Mouse (Mus musculus): Measurements from ENCODE around the gene Colgalt1. TPM values are rescaled to one million over a fixed set of nuclear protein-coding genes. Genes with fewer than 3 reads are reported as not detected.

Colgalt1 gene
- polyA plus RNA-seq, 1 experiment, result 172 TPM

DNA sequence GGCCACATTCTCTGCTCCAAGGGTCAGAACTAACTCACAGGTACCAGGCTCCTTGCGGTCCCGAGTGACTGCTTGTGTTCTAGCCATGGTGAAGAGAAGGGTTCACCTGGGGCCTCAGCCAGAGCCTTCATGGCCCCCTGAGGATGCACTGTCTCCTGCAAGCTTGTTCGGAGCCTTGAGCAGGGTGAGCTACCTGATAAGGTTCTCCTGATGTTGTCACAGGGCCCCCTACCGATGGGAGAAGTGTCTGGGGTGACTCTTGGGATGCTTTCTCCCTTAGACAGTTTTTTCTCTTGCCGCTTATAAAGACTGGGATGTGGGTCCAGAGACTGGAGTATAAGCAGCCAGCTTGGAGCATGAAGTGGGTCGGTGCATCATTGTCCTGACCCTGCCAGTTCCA lies 14.4 kb upstream of the Colgalt1 start:
- peaks cover 7% of the 10 kb centered on the region for H3K4me1 ChIP-seq (ENCODE audit: control insufficient read depth, insufficient read depth, low read length)
- TF ChIP-seq POLR2A (IDR thresholded peaks at IDR 0.05; ENCODE audit: borderline replicate concordance, extremely low read depth, low read depth, low read length), result no peak
- no peak for TF ChIP-seq CTCF (IDR thresholded peaks at IDR 0.05; ENCODE audit: insufficient read depth, low read length)
- no peak overlapping the region for H3K4me3 ChIP-seq (replicated peaks; ENCODE audit: extremely low read depth, low read depth, low read length)
- 59% methylated on average over 6 of the region's 6 CpGs for WGBS
- no peak for DNase-seq

DNA sequence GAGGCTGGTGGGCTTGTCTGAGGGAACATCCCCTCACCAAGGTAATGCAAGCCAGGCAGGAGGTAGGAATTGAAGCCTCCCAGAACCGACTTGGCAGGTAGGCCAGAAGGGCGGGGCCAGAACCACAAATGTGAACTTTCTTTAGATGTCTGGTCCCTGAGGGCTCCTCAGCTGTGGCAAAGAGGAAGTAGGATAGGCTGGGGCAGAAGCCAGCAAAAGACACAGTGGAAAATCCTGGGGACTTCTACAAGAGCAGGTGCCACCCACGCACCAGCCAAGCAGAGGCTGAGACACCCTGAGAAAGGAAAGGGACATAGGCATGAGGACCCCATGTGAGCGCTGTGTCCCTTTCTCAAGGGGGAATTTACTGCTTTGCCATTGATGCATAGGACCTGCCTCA lies 14.0 kb upstream of the Colgalt1 start:
- TF ChIP-seq CTCF (IDR thresholded peaks at IDR 0.05; ENCODE audit: insufficient read depth, low read length) (no peak), POLR2A (IDR thresholded peaks at IDR 0.05; ENCODE audit: borderline replicate concordance, extremely low read depth, low read depth, low read length) (no peak)
- DNase-seq, result no peak
- Histone ChIP-seq H3K4me1 (ENCODE audit: control insufficient read depth, insufficient read depth, low read length) (peaks cover 7% of the 10 kb centered on the region), H3K4me3 (replicated peaks; ENCODE audit: extremely low read depth, low read depth, low read length) (no peak overlapping the region)
- 72% methylated on average over 4 of the region's 4 CpGs for WGBS

DNA sequence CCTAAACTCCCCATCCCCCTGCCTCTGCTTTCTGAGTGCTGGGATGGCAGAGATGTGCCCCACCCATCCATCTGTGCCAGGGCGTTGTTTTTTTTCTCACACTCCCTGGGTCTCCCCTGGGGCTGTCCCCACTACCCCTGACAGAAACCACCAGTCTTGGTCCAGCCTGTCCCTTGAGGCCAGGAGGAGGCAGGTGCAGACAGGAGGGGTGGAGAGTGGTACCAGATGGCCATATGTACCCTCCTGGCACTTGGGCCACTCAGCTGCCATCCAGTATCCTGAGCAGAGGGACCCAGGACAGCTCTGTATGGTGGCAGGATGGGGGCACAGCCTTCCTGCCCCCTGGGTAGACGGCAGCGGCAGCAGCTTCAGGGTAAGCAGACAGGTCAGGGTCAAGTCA lies 13.3 kb upstream of the Colgalt1 start, which contains the start of gene Fam129c:
Gene Fam129c (plus strand): TSS at position 198 of the 400 bp plus-strand sequence.
- DNase-seq, result no peak
- 82% methylated on average over 3 of the region's 3 CpGs for WGBS
- TF ChIP-seq POLR2A (IDR thresholded peaks at IDR 0.05; ENCODE audit: borderline replicate concordance, extremely low read depth, low read depth, low read length), result no peak
- no peak for TF ChIP-seq CTCF (IDR thresholded peaks at IDR 0.05; ENCODE audit: insufficient read depth, low read length)
- H3K4me1 ChIP-seq (ENCODE audit: control insufficient read depth, insufficient read depth, low read length), result peaks cover 9% of the 10 kb centered on the region
- H3K4me3 ChIP-seq (replicated peaks; ENCODE audit: extremely low read depth, low read depth, low read length), result no peak within 1 kb of the TSS

DNA sequence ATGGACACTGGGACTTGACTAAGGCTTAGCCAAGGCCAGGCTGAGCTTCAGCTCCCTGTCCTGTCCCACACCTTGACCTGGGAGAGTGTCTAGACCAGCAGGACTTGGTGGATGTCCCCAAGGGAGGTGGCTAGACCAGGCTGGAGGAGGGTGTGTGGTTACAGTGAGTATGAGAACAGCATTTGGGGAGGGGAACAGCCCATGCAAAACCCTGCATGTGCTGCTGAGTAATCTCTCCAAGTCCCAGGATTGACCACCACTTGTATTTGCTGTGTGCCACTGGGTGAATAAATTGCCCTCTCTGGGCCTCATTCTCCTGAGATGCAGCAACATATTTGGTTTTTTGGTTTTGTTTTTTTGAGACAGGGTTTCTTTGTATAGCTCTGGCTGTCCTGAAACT lies 12.4 kb upstream of the Colgalt1 start:
- no peak overlapping the region for H3K4me3 ChIP-seq (replicated peaks; ENCODE audit: extremely low read depth, low read depth, low read length)
- H3K4me1 ChIP-seq (ENCODE audit: control insufficient read depth, insufficient read depth, low read length), result peaks cover 7% of the 10 kb centered on the region; the same call in 1 of the 2 replicates
- no peak for DNase-seq
- TF ChIP-seq CTCF (IDR thresholded peaks at IDR 0.05; ENCODE audit: insufficient read depth, low read length), result no peak
- TF ChIP-seq POLR2A (IDR thresholded peaks at IDR 0.05; ENCODE audit: borderline replicate concordance, extremely low read depth, low read depth, low read length), result no peak

DNA sequence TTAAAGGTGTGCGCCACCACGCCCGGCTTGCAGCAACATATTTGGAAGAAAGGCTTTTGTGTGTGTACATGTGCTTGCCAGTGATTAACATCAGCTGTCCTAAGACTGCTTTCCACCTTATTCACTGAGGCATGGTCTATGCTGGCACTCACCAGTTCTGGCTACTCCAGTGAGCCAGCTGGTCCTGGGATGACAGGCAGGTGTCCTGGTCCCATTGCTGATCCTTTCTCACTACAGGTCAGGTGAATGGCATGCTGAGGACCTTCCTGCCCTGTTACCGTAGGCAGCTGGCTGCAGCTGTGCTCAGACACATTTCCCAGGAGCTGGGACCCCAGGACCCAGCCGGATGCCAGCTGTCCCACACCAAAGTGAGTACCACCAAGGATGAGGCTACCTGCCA lies 12.0 kb upstream of the Colgalt1 start:
- no peak for DNase-seq
- WGBS, result 96% methylated on average over 5 of the region's 5 CpGs
- Histone ChIP-seq H3K4me3 (replicated peaks; ENCODE audit: extremely low read depth, low read depth, low read length) (no peak overlapping the region), H3K4me1 (ENCODE audit: control insufficient read depth, insufficient read depth, low read length) (peaks cover 7% of the 10 kb centered on the region; the same call in 1 of the 2 replicates)
- TF ChIP-seq POLR2A (IDR thresholded peaks at IDR 0.05; ENCODE audit: borderline replicate concordance, extremely low read depth, low read depth, low read length) (no peak), CTCF (IDR thresholded peaks at IDR 0.05; ENCODE audit: insufficient read depth, low read length) (no peak)

DNA sequence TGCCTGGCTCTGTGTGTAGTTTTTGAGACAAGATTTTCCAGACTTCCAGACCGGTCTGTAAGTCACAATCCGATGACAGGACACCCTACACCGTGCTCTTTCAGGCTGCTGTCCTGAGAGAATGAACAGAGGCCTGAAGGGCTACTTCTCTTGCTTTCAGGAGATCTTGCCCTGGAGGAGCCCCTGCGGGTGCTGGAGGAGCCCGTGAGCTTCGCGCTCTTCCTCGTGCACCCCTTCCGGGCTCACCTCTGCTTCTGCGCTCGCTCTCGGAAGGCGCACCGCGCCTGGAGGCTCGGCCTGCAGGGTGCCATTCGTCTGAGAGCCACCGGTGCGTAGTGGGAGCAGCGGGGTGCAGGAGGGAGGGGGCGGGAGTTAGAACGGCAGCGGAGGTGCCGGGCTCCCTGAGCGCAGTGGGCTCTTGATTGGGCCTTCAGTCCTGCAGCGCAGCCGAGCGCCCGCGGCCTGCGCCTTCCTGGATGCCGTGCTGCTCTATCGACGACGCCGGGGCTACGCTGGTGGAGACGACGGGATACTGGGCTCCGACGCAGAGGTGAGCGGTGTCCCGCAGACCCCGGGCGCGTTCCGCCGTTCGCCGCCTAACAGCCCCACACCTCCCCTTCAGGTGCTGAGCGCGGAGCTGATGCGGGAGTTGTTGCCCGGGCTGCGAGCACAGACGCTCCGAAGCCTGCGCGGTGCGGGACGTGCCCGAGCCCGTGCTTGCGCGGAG lies 8.7 kb upstream of the Colgalt1 start:
- no peak for DNase-seq
- H3K4me1 ChIP-seq (ENCODE audit: control insufficient read depth, insufficient read depth, low read length), result peaks cover 5% of the 10 kb centered on the region; the same call in 1 of the 2 replicates
- 7% methylated on average over 65 of the region's 65 CpGs for WGBS

DNA sequence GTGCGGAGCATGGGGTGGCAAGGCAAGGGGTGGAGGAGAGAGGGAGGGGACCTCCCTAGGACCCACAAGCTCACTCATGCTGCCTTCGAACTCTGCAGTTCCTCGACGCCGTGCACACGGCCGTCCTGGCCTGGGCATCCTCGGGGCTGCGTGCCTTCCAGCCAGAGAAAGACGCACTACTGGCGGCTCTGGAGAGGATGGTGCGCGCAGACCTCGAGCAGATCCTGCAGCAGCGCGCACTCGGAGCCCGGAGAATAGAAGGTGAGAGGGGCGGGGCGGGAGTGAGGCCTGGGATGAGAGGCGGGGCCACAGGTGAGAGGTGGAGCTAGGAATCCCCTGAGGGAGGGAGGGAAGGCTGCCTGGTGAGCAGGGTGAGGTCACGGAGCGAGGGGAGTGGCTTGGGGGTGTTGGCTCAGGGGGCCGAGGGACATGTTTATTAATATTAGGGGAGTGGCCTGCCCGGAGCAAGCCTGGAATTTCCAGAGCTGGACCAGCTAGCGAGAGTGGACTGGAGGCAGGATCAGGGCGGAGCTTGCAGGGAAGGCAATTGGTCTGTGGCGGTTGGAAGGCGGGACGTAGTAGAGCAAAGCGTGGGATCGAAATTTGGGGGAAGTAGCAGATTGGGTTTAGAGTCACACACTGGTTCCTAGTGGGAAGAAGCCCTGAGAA lies 8.0 kb upstream of the Colgalt1 start:
- H3K4me1 ChIP-seq (ENCODE audit: control insufficient read depth, insufficient read depth, low read length), result peaks cover 5% of the 10 kb centered on the region; the same call in 1 of the 2 replicates
- no peak for TF ChIP-seq CTCF (IDR thresholded peaks at IDR 0.05; ENCODE audit: insufficient read depth, low read length)
- no peak for TF ChIP-seq POLR2A (IDR thresholded peaks at IDR 0.05; ENCODE audit: borderline replicate concordance, extremely low read depth, low read depth, low read length)
- peak; percentile 85 for DNase-seq
- WGBS, result 3% methylated on average over 32 of the region's 32 CpGs
- peak overlapping the region; percentile 16 for H3K4me3 ChIP-seq (replicated peaks; ENCODE audit: extremely low read depth, low read depth, low read length)

More for the DNA sequence above, 8.7 kb upstream of the Colgalt1 start:
- TF ChIP-seq POLR2A (IDR thresholded peaks at IDR 0.05; ENCODE audit: borderline replicate concordance, extremely low read depth, low read depth, low read length) (no peak), CTCF (IDR thresholded peaks at IDR 0.05; ENCODE audit: insufficient read depth, low read length) (no peak)
- no peak overlapping the region for H3K4me3 ChIP-seq (replicated peaks; ENCODE audit: extremely low read depth, low read depth, low read length)

DNA sequence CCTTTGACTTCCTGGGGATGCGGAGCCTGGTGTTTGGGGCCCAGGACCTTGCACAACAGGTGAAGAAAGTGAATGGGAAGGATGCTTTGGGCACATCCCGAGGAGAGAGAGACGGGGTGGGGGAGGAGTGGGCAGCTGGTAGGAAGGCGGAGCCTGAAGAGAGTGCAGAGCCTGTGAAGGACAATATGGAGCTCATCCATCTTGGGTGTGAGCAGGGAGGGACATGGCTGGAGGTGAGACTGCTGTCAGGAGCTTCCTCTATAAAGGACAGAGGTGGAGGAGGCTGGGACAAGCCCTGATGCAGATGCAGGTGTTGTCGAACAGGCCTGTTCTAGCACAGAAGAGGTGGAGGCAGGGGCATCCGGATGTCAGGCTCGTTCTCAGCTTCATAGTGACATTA lies 6.8 kb upstream of the Colgalt1 start:
- DNase-seq, result no peak
- no peak overlapping the region for H3K4me3 ChIP-seq (replicated peaks; ENCODE audit: extremely low read depth, low read depth, low read length)
- TF ChIP-seq CTCF (IDR thresholded peaks at IDR 0.05; ENCODE audit: insufficient read depth, low read length) (no peak), POLR2A (IDR thresholded peaks at IDR 0.05; ENCODE audit: borderline replicate concordance, extremely low read depth, low read depth, low read length) (no peak)
- WGBS, result 81% methylated on average over 7 of the region's 7 CpGs
- peaks cover 5% of the 10 kb centered on the region; the same call in 1 of the 2 replicates for H3K4me1 ChIP-seq (ENCODE audit: control insufficient read depth, insufficient read depth, low read length)

DNA sequence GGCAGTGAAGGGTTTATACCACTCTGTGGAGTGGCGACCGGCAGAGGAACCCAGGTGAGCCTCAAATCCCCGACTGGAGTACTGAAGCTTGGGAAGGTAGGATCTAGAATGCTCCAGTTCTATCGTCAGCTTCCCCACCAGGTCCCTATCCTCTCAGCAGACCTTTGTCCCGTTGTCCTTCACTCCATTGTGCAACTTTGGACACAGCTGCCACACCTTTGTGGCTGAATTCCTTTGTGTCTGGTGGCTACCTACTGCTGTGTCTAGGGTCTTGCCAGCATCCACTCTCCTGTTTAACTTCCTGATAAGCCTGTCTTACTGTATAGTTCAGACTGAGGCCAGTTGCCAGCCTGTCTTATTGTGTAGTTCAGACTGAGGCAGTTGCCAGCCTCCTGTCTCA lies 1.3 kb downstream of the Colgalt1 start:
- no peak for TF ChIP-seq POLR2A (IDR thresholded peaks at IDR 0.05; ENCODE audit: borderline replicate concordance, extremely low read depth, low read depth, low read length)
- TF ChIP-seq CTCF (IDR thresholded peaks at IDR 0.05; ENCODE audit: insufficient read depth, low read length), result no peak
- WGBS, result 20% methylated on average over 5 of the region's 5 CpGs

More for the DNA sequence above, 1.3 kb downstream of the Colgalt1 start:
- DNase-seq, result no peak
- peaks cover 4% of the 10 kb centered on the region; the same call in 1 of the 2 replicates for H3K4me1 ChIP-seq (ENCODE audit: control insufficient read depth, insufficient read depth, low read length)
- H3K4me3 ChIP-seq (replicated peaks; ENCODE audit: extremely low read depth, low read depth, low read length), result peak overlapping the region; percentile 86
